Mouse (Mus musculus): ENCODE measurements around the gene Celf2.
"Not testable (repeated sequence)": the region's sequence is repeated elsewhere in the genome, so short reads cannot be mapped to it uniquely, and the experiment has no call there.

The Celf2 gene

DNA sequence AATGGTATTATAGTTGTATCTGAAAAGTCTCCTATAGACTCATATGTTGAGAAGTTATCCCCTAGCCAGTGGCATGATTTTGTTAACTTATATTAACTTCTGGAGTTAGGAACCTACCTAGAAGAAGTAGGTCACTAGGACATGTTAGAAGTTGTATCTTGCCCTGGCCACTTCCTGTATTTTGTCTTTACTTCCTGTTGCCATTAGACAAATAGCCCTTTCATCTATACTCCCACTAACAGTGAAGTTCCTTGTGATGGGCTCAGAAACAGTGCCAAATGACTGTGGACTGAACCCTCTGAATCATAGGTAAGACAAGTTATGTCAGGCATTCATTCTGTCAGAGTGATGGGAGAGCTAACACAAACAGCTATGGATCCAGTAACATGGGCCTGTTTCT lies 926.7 kb downstream of the Celf2 start:
- no peak for DNase-seq

GRCm38 (mm10) chr2:6580066-6580465 lies 929.3 kb downstream of the Celf2 start:
- no peak for DNase-seq

DNA sequence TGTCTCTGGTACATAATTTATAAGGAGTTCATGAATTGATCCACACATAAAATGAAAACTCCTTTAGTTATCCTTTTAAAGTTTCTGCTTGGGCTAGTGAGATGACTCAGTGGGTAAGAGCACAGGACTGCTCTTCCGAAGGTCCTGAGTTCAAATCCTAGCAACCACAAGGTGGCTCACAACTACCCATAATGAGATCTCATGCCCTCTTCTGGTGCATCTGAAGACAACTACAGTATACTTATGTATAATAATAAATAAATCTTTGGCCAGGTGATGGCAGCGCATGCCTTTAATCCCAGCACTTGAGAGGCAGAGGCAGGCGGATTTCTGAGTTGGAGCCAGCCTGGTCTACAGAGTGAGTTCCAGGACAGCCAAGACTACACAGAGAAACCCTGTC lies 934.0 kb downstream of the Celf2 start:
- not testable (repeated sequence) for DNase-seq

- DNase-seq = no peak
Observed at GRCm38 (mm10) chr2:6573640-6574039, 935.7 kb downstream of the Celf2 start.

DNA sequence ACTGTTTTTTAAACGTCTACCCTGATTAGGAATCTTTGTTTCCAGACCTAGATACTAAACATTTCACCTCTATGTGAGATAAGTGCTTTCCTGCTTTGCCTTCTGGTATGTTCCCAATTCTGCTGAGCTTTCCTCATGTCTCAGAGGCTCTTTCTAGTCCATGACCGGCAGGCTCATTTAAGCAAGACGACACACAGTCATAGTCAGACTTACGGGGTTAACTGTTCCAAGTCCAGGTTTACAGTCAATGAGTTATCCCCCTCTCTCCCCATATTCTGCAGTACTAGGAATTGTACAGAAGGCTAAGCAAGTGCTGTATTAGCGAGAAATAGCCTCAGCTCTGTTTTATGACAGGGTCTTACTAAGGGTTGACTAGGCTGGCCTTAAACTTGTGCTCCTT lies 936.4 kb downstream of the Celf2 start:
- no peak for DNase-seq

DNA sequence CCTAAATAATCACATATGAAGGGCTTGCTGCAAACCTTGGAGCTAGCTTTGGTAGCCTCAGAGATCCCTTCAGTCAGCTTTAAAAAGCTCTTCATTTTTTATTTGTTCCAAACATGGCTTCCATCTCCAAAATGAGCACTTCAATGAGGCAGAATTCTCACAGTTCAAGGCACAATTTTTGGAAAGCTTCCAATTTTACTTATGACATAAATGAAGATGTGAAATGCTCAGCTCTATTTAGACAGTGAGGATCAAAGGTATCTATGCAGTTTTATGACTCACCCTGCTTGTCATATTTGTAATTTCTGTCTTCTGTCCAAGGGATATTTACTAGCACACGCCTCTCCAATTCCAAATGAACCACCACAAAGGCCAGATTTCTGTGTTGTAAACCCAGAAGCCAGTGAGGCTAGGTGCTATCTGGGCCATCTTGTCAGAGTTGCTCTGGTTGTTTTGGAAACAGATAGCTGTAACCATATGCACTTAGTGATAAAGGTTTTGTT lies 940.3 kb downstream of the Celf2 start:
- DNase-seq = peak; percentile 17

DNA sequence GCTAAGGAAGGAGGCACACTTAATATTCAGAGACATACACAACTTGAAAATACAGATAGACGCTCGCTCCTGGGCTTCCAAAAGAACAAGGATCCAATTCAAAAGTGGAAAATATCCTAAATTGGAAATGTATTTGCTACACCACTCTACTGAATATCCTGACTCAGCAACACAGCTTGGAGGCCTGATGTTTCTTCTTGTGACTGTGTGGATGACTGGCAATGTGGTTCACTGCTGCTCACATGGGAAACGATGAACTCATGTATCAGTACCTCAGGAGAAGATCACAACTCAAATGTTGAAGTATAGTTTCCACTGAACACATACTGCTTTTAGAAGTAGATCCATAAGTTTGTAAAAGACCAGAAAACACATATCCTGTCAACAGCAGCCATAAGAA lies 944.2 kb downstream of the Celf2 start:
- no peak for DNase-seq

DNA sequence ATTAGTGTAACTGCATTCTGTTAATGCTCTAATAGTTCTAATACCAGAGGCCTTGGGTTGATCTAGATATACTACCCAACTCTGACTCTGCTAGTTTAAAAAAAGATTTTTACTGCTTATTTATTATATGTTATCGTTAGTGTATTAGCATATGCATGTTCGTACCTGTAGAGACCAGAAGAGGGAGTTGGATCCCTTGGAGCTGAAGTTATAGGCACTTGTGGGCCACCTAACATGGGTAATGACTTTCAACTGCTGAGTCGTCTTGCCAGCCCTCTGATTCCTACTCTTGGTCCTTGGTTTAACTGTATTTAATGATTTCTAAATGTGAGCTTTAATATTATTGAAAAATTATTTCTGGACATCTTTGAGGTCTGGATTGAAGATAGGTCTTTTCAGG lies 948.0 kb downstream of the Celf2 start:
- no peak for DNase-seq

GRCm38 (mm10) chr2:6560802-6561201 lies 948.6 kb downstream of the Celf2 start:
- no peak for DNase-seq

DNA sequence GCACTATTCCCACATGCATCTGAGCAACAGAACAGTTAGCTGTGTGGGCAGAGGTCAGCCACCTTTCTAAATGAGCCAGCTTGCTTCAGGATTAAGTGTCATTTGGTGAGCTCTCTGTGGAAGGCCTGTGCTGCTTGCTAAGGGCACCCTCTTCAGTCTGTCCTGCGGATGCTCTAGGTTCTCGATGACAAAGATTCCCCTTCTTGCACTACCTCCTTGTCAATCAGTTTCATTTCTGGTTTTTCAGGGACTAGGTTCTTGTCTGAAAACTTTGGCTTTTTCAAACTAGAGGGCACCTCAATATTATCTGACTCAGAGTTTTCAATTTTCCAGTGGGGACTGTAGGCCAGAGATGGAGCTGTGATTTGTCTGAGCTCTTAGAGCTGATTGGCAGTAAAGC lies 949.8 kb downstream of the Celf2 start:
- no peak for DNase-seq

DNA sequence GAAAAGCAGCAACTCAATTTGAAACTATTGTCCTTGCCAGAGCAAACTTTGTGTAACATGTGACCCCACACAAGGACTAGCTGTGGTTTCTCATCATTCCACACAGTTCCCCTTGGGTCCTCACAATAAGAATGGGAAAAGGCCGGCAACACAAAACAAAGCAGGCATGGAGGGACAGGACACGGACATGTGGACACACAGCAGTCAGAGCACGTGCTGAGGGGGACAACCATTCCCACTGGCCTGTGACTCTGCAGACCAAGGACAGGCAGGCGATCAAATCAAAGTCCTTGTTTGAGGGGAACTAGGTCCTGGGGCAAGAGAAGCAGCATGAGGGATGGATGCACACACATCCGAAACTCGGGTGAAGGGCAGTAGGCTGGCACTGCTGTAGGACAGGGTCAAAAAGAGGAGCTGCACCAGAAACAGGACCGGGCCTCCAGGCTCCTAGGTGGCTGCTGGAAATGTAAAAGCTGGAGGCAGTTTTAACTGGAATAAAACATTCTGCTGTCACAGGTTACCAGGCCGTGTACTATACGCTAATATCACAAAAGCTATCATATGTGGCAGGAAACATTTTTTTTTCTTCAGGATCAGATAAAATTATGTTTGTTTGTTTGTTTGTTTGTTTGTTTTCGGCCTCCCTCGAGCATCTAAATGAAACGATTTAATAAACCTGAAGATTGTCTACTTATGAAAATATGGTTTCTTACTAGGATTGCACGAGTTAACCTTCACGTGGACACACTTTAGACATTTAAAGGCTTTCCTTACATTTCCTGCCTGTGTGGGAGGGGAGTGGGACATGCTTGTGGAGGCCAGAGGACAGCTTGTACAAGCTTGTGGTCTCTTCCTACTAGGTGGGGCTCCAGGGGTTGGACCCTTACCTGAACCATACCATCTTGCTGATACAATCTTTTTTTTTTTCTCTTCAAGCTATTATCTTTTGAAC lies 950.8 kb downstream of the Celf2 start:
- DNase-seq = no peak

GRCm38 (mm10) chr2:6557749-6558148 lies 951.6 kb downstream of the Celf2 start:
- DNase-seq = no peak

DNA sequence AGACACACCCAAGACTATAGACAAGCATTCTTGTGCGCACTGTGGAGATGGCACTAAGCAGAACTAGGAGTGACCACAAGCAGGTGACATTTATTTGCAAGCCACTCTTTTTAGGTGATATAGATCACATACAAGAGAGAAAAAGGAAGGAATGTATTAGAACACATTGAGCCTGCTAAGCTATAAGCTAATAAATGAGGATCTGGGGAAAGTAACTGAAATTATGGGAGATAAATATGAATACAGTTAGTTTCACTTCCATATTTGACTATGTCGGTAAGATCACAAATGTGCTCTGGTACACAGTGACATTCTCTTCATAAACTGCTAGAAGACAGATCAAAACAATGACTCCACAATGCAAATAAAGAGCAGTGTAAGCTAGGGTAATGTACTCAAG lies 952.5 kb downstream of the Celf2 start:
- DNase-seq = no peak

- DNase-seq = no peak
Observed at GRCm38 (mm10) chr2:6553656-6554055, 955.7 kb downstream of the Celf2 start.

GRCm38 (mm10) chr2:6549251-6549650 lies 960.1 kb downstream of the Celf2 start:
- DNase-seq = no peak

GRCm38 (mm10) chr2:6547139-6547664 lies 962.2 kb downstream of the Celf2 start:
- peak; percentile 23 for DNase-seq

DNA sequence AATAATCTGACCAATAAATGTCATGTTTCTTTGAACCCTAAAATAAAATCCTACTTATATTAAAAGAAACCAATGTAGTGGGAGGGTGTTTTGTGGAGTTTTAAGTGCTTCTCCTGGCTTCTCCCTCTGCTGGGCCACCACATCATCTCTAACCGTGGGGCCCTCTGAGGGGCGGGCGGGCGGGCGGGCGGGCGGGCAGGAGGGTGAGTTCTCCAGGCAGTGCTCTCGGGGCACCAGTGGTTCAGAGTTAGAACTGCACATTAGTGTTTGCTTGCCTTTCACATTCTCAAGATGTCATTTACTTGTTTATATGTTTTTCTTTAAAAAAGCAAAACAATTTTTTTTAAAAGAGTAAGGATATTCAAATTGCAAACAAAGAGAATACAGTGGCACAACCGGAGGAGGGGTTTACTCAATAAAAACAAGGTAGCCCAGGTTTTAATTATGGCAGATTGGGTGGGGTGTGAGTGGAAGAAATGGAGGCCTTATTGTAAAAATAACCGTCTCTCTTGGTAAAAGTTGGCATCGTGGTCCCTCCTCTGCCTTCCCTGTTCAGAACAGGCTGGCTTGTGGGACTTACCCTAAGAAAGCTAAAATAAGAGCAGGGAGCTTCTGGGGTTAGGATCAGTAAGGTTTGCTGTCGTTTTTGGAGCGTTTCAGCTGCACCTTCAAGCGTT lies 962.8 kb downstream of the Celf2 start:
- no peak for DNase-seq

DNA sequence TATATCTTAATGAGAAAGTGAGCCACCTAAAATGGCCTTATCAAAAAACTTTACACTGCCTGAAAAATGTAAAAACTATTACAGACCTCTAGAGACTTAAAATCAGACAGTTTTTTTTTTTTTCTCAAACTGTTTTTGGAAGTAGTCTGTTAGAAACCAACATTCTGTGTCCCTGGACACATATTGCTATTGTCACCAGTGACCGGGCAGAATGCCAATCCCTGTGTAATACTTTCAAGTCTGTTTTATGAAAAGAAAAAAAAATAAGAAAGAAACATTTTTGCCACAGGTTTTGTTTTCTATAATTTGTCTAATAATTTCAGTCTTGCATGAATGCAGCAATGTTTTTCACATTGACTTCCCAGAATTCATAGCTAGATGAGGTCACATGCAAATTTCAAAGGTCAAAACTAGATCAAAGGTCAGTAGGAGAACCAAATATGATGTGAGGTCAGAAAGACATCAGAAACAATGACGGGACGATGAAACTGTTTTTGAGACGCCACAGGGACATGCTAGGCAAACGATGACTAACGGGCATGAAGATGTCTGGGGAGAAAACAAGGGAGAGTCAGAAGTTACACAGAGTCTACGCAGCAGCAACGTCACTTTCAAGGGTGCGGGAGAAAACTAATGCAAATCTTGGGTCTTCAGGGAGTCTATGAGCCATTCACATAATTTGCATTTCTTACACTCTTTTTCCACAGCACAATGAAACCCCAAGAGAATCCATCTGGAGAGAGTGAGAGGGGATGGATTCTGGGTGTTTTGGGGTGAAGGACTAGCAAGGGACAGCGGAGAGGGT lies 964.0 kb downstream of the Celf2 start:
- DNase-seq = peak; percentile 56

GRCm38 (mm10) chr2:6543650-6544049 lies 965.7 kb downstream of the Celf2 start:
- no peak for DNase-seq

DNA sequence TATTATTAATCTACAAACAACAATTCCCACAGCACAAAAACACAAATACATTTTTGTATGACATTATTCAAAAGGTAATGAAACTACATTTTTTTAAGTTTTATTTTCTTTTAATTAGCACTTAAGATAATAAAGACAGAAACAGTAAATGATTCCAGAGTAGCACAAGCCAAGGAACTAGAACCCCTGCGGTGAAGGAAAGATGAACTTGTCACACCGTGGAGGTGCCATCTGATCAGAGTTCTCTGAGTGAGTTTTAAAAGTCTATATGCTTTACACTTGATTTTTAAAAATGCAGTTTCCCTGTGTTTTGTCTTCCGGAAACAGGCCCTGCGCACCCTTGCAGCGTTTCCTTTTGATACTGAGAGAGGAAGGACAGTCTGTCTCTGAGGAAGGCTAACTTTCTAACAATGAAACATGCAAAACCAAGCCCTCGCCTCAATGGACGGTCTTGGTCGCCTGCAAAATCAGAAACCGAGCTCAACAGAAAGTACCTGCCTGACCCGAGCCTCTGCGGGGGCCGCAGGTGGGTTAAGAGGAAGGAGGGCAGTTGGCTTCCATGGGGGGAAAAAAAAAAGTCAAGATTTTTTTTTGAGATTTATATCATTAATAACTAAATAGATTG lies 966.7 kb downstream of the Celf2 start:
- no peak for DNase-seq

GRCm38 (mm10) chr2:6540825-6541224 lies 968.5 kb downstream of the Celf2 start:
- DNase-seq = no peak

DNA sequence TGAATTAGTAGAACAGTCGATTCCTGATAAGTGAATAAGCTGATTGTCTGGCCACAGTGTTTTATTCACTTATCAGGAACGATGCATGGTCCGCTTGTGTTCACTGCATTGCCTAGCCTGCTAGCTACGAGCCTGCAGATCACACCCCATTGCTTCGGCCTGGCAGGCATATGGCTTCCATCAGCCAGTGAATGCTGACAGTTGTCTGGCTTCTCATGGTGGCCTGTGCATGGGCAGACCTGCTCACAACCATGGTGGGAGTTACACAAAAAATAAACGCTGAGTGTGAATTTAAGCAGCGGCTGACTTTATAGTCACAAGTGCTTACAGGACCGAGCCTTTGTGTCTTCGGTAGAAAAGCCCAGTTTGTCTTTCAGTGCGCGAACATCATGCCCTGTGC lies 969.3 kb downstream of the Celf2 start:
- no peak for DNase-seq
